ENCODE assay signal across 8 mouse cellular contexts in the genomic region with DNA sequence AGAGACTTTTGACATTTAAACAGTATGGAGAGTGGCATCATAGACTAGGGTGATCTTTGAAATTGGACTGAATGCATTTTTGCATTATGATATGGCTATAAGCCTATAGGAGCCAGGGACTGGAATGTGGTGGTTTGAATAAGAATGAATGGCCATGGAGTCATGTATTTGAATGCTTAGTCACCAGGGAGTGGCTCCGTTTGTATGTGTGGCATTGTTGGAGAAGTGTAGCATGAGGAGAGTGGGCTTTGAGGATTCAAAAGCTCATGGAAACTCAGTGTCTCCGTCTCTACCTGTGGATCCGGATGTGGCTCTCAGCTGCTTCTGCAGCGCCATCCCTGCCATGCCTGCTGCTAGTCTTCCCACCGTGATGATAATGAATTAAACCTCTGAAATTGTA. TPM values are rescaled to one million over a fixed set of nuclear protein-coding genes. Genes with fewer than 3 reads are reported as not detected.
DNase-seq lines count a peak whose midpoint lies in the region; ATAC-seq and TF ChIP-seq lines count a peak whose summit lies in the region.
"Had no signal": no experiment of that assay in that cellular context is flagged by ENCODE, and none has a peak within 500 bp of the region (broad histone marks: within the 10 kb centered on the region; RNA-seq: fewer than 3 reads in every experiment).

No protein-coding gene starts in this region.

- no peaks in the 10 kb centered on the region for H3K9me3 ChIP-seq in hindbrain, embryonic 16.5 days (ENCODE audit: control insufficient read depth, low read length)
- H3K9me3 ChIP-seq: liver, embryonic 15.5 days had no signal

- TF ChIP-seq CTCF in lung, adult 2 months (IDR thresholded peaks at IDR 0.05; ENCODE audit: insufficient read depth, low read length): no peak
- no peak for TF ChIP-seq CTCF in embryonic fibroblast, embryonic 13.5 days (IDR thresholded peaks at IDR 0.05; ENCODE audit: borderline replicate concordance, insufficient read depth, low read length)
- TF ChIP-seq CTCF in olfactory bulb, adult 2 months (IDR thresholded peaks at IDR 0.05; ENCODE audit: insufficient read depth, low read depth, low read length): no peak

- H3K9ac ChIP-seq in hindbrain, embryonic 16.5 days (ENCODE audit: low read depth, low read length): no peak overlapping the region
- H3K9ac ChIP-seq: liver, embryonic 15.5 days had no signal

- TF ChIP-seq POLR2A in lung, adult 2 months (IDR thresholded peaks at IDR 0.05; ENCODE audit: borderline replicate concordance, extremely low read depth, low read depth, low read length): no peak
- no peak for TF ChIP-seq POLR2A in embryonic fibroblast, embryonic 13.5 days (IDR thresholded peaks at IDR 0.05; ENCODE audit: low read depth, low read length)
- TF ChIP-seq POLR2A in olfactory bulb, adult 2 months (IDR thresholded peaks at IDR 0.05; ENCODE audit: insufficient read depth, low read depth, low read length): no peak

- H3K4me3 ChIP-seq in lung, adult 2 months (replicated peaks; ENCODE audit: extremely low read depth, low read depth, low read length): no peak overlapping the region
- H3K4me3 ChIP-seq in embryonic fibroblast, embryonic 13.5 days (ENCODE audit: insufficient read depth, low read length): peak overlapping the region; percentile 4; the same call in 1 of the 2 replicates
- no peak overlapping the region for H3K4me3 ChIP-seq in hindbrain, embryonic 16.5 days (ENCODE audit: low read length)
- no peak overlapping the region for H3K4me3 ChIP-seq in olfactory bulb, adult 2 months (ENCODE audit: insufficient read depth, low read depth, low read length)
- H3K4me3 ChIP-seq: liver, embryonic 15.5 days had no signal

- no peaks in the 10 kb centered on the region for H3K27me3 ChIP-seq in hindbrain, embryonic 16.5 days (replicated peaks; ENCODE audit: control insufficient read depth, insufficient read depth, low read length)
- H3K27me3 ChIP-seq: liver, embryonic 15.5 days had no signal

- ATAC-seq in hindbrain, embryonic 16.5 days: no peak
- ATAC-seq in megakaryocyte, adult 5-6 weeks (ENCODE audit: poor library complexity, severe bottlenecking): no peak

- H3K27ac ChIP-seq in embryonic fibroblast, embryonic 13.5 days (ENCODE audit: insufficient read depth, low read length): peak overlapping the region; percentile 51
- H3K27ac ChIP-seq in hindbrain, embryonic 16.5 days (ENCODE audit: low read depth, low read length): peak overlapping the region; percentile 70; the same call in 1 of the 2 replicates
- H3K27ac ChIP-seq in olfactory bulb, adult 2 months (ENCODE audit: insufficient read depth, low read depth, low read length): peak overlapping the region; percentile 12
- H3K27ac ChIP-seq: liver, embryonic 15.5 days had no signal

- H3K4me2 ChIP-seq in hindbrain, embryonic 16.5 days (ENCODE audit: low read length): peak overlapping the region; percentile 5; the same call in 1 of the 2 replicates
- H3K4me2 ChIP-seq: liver, embryonic 15.5 days had no signal

- DNase-seq in lung, adult 2 months: peak; percentile 1
- DNase-seq in lung, adult 18-20 months: no peak
- no peak for DNase-seq in kidney, adult 9 months

- WGBS in lung, adult 2 months: 69% methylated on average over 5 of the region's 5 CpGs
- 32% methylated on average over 5 of the region's 5 CpGs for WGBS in hindbrain, embryonic 16.5 days
- 21% methylated on average over 5 of the region's 5 CpGs for WGBS in olfactory bulb, adult 2 months

- H3K36me3 ChIP-seq in hindbrain, embryonic 16.5 days (ENCODE audit: control insufficient read depth, insufficient read depth, low read length): 0 out of 2 replicates have a peak, but pooled peaks cover 2% of the 10 kb centered on the region

- H3K4me1 ChIP-seq in lung, adult 2 months (ENCODE audit: control insufficient read depth, insufficient read depth, low read length): peaks cover 9% of the 10 kb centered on the region
- H3K4me1 ChIP-seq in embryonic fibroblast, embryonic 13.5 days (ENCODE audit: control insufficient read depth, insufficient read depth, low read length): peaks cover 9% of the 10 kb centered on the region
- peaks cover 9% of the 10 kb centered on the region for H3K4me1 ChIP-seq in hindbrain, embryonic 16.5 days (ENCODE audit: control insufficient read depth, insufficient read depth, low read depth, low read length)
- H3K4me1 ChIP-seq in olfactory bulb, adult 2 months (ENCODE audit: control insufficient read depth, insufficient read depth, low read length): peaks cover 7% of the 10 kb centered on the region; the same call in 1 of the 2 replicates

RNA-seq across cellular contexts. Expression of a gene that starts 35.4 kb away (rescaled TPM):
- polyA plus RNA-seq in lung, adult 2 months (2012; rRNA removed): 24.8 and 28.3 TPM in 2 replicates
- 68.6 and 75.8 TPM in 2 replicates for polyA plus RNA-seq in embryonic fibroblast, embryonic 13.5 days (2011; ENCODE audit: insufficient read length, low read depth, missing spikeins)
- 30.4 and 33.9 TPM in 2 replicates for polyA plus RNA-seq in hindbrain, embryonic 16.5 days (2015; fragmentation: Nextera tagmentation; extraction: Ambion mirVana)
- polyA plus RNA-seq in olfactory bulb, adult 2 months (2012; ENCODE audit: insufficient read depth, insufficient read length, low replicate concordance, missing spikeins): 143 TPM in 1 of 2 replicates, not detected in the other
- total RNA-seq in megakaryocyte, adult 5-6 weeks (2015): 101 and 129 TPM in 2 replicates
- total RNA-seq in megakaryocyte, adult 5-6 weeks (2017): 80.1 and 84.8 TPM in 2 replicates

Comparison
In these comparisons a context has a peak if more than half of its experiments do, and no peak if none do; other contexts are left out.
1. H3K27ac ChIP-seq: peak in every context shown above with its lines; median percentile 70 in hindbrain, embryonic 16.5 days; 51 in embryonic fibroblast, embryonic 13.5 days; 12 in olfactory bulb, adult 2 months.